Mouse (Mus musculus): ENCODE results near the gene Aagab. TPM values are rescaled to one million over a fixed set of nuclear protein-coding genes. Genes with fewer than 3 reads are reported as not detected.

Gene Aagab
- 9.5 and 10.9 TPM in 2 replicates for polyA plus RNA-seq (2012; rRNA removed)

DNA sequence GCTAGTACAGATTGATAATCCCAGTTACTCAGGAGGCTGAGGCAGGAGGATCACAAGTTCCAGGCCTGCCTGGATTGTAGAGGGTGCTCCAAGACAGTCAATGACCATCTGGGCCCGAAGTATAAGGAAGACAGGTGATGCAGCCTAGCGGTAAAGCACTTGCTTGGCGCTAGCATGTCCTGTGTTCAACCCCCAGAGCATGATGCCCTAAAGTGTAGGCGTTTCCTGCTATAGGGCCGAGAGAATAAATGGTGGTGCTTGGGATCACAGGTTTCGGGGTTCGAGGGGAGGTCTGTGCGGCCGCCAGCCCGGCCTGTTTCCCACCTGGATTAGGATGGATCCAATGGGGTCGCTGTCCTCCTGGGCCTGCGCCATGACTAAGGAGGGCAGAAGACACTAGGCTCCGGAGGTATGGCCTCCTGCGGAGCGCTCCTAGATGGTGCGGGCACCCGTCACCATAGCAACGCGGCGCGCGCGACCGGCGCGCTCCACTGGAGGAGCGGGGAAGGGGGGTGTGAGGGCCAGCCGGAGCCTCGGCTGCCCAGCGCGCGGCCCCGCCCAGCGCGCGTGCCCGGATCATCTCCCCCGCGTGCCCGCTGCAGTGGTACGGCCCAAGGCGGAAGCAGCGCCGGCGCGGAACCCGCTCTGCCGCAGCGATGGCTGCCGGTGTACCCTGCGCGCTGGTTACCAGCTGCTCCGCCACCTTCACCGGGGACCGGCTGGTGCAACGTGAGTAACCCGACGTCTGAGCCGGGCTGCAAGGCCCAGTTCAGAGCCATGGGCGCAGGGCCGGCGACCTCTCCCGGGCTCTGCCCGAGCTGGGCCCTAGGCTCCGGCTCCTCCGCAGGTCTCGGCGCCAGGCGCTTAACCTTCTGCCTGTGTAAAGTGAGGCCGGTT, at the start of gene Aagab, which contains the start of gene Iqch:
Gene Aagab (plus strand): TSS at position 618 of the 897 bp plus-strand sequence.
Gene Iqch (minus strand): TSS at position 451 of the 897 bp plus-strand sequence.
- peak; percentile 93 for DNase-seq

GRCm38 (mm10) chr9:63553628-63554027, 48.8 kb upstream of the Aagab start:
- WGBS: 75% methylated on average over 3 of the region's 3 CpGs
- no peak for TF ChIP-seq POLR2A (IDR thresholded peaks at IDR 0.05; ENCODE audit: borderline replicate concordance, extremely low read depth, low read depth, low read length)
- TF ChIP-seq CTCF (IDR thresholded peaks at IDR 0.05; ENCODE audit: insufficient read depth, low read length): no peak
- H3K4me1 ChIP-seq (ENCODE audit: control insufficient read depth, insufficient read depth, low read length): peaks cover 3% of the 10 kb centered on the region; the same call in 1 of the 2 replicates
- DNase-seq: no peak
- no peak overlapping the region for H3K4me3 ChIP-seq (replicated peaks; ENCODE audit: extremely low read depth, low read depth, low read length)

More for the DNA sequence above, at the start of gene Aagab, which contains the start of gene Iqch:
- peak within 1 kb of the TSS; percentile 90 for H3K4me3 ChIP-seq (replicated peaks; ENCODE audit: extremely low read depth, low read depth, low read length)
- TF ChIP-seq CTCF (IDR thresholded peaks at IDR 0.05; ENCODE audit: insufficient read depth, low read length) (no peak), POLR2A (IDR thresholded peaks at IDR 0.05; ENCODE audit: borderline replicate concordance, extremely low read depth, low read depth, low read length) (peak; percentile 82; the same call in 1 of the 2 replicates)
- WGBS: 1% methylated on average over 70 of the region's 70 CpGs
- H3K4me1 ChIP-seq (ENCODE audit: control insufficient read depth, insufficient read depth, low read length): peaks cover 3% of the 10 kb centered on the region

DNA sequence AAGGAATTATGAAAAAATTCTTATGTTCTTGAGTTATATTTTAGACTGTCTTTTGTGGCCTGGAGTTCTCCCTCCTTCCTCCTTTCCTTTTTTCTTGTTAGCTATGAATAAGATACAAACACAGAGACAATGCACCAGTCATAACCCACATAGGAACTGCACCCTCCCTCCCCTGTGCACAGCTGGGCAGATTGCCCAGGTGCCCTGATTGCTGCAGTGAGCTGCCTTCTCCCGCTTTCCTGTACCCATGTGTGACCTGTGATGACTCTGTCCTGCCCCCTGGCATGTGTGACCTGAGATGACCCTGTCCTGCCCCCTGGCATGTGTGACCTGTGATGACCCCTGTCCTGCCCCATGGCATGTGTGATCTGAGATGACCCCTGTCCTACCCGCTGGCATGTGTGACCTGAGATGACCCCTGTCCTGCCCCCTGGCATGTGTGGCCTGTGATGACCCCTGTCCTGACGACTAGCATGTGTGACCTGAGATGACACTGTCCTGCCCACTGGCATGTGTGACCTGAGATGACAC, 46.9 kb upstream of the Aagab start:
- no peak for TF ChIP-seq POLR2A (IDR thresholded peaks at IDR 0.05; ENCODE audit: borderline replicate concordance, extremely low read depth, low read depth, low read length)
- no peak for TF ChIP-seq CTCF (IDR thresholded peaks at IDR 0.05; ENCODE audit: insufficient read depth, low read length)
- WGBS: 40% methylated on average over 3 of the region's 3 CpGs
- no peak for DNase-seq
- Histone ChIP-seq H3K4me1 (ENCODE audit: control insufficient read depth, insufficient read depth, low read length) (peaks cover 3% of the 10 kb centered on the region; the same call in 1 of the 2 replicates), H3K4me3 (replicated peaks; ENCODE audit: extremely low read depth, low read depth, low read length) (no peak overlapping the region)

DNA sequence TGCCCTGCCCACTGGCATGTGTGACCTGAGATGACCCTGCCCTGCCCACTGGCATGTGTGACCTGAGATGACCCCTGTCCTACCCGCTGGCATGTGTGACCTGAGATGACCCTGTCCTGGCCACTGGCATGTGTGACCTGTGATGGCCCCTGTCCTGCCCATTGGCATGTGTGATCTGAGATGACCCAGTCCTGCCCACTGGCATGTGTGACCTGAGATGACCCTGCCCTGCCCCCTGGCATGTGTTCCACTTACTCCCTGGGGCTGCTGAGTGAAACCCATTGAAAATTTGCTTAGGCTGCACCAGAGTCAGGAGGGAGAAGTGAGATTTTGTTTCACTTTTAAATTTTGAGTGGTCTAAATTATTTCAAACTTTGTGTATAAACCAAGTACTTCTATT, 46.1 kb upstream of the Aagab start:
- no peak for TF ChIP-seq CTCF (IDR thresholded peaks at IDR 0.05; ENCODE audit: insufficient read depth, low read length)
- TF ChIP-seq POLR2A (IDR thresholded peaks at IDR 0.05; ENCODE audit: borderline replicate concordance, extremely low read depth, low read depth, low read length): no peak
- no peak overlapping the region for H3K4me3 ChIP-seq (replicated peaks; ENCODE audit: extremely low read depth, low read depth, low read length)
- DNase-seq: no peak
- peaks cover 3% of the 10 kb centered on the region; the same call in 1 of the 2 replicates for H3K4me1 ChIP-seq (ENCODE audit: control insufficient read depth, insufficient read depth, low read length)
- 74% methylated on average over 1 of the region's 1 CpGs for WGBS

- TF ChIP-seq POLR2A (IDR thresholded peaks at IDR 0.05; ENCODE audit: borderline replicate concordance, extremely low read depth, low read depth, low read length) (no peak), CTCF (IDR thresholded peaks at IDR 0.05; ENCODE audit: insufficient read depth, low read length) (no peak)
- WGBS: 55% methylated on average over 8 of the region's 8 CpGs
Measured at GRCm38 (mm10) chr9:63556933-63557332, 45.5 kb upstream of the Aagab start.

DNA sequence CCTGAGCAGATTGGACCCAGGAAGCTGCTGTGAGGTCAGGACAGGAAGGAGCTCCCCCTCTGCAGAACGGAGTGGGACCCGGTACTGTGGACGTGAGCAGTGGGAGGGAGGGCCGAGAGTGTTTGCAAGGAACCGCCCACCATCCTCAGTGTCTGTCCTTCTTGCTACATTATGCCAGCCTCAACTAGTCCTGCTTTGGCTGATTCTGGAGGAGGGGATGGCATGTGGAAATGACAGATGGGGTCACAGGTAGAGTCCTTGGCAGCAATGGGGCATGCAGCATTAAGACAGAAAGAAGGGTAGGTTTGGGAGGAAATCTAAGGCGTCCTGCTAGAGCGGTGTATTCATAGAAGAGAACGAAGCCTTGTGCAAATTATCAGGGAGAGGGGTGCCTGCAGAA, 40.5 kb upstream of the Aagab start:
- H3K4me3 ChIP-seq (replicated peaks; ENCODE audit: extremely low read depth, low read depth, low read length): no peak overlapping the region
- TF ChIP-seq POLR2A (IDR thresholded peaks at IDR 0.05; ENCODE audit: borderline replicate concordance, extremely low read depth, low read depth, low read length): no peak
- TF ChIP-seq CTCF (IDR thresholded peaks at IDR 0.05; ENCODE audit: insufficient read depth, low read length): no peak
- WGBS: 72% methylated on average over 8 of the region's 8 CpGs
- no peak for DNase-seq
- no peaks in the 10 kb centered on the region for H3K4me1 ChIP-seq (ENCODE audit: control insufficient read depth, insufficient read depth, low read length)

More at GRCm38 (mm10) chr9:63556933-63557332, 45.5 kb upstream of the Aagab start:
- Histone ChIP-seq H3K4me1 (ENCODE audit: control insufficient read depth, insufficient read depth, low read length) (peaks cover 3% of the 10 kb centered on the region; the same call in 1 of the 2 replicates), H3K4me3 (replicated peaks; ENCODE audit: extremely low read depth, low read depth, low read length) (no peak overlapping the region)
- DNase-seq: no peak

DNA sequence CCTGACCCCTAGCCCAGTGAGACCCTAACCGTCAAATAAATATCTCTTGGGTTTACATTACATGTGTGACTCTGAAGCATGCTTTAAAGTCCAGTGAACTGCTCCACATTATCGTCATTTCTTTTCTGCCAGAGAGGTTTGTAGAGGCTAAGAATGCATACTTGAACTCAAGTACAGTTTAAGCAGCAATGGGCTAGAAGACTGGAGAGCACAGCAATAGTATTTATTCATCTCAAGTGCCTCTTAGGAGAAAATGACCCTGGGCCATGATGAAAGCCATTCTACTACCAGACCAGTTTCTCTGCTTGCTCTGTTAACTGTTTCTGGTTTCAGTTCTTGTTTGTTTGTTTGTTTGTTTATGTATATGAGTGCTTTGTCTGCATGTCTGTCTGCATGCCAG, 39.0 kb upstream of the Aagab start:
- no peak for DNase-seq
- Histone ChIP-seq H3K4me3 (replicated peaks; ENCODE audit: extremely low read depth, low read depth, low read length) (no peak overlapping the region), H3K4me1 (ENCODE audit: control insufficient read depth, insufficient read depth, low read length) (no peaks in the 10 kb centered on the region)
- TF ChIP-seq CTCF (IDR thresholded peaks at IDR 0.05; ENCODE audit: insufficient read depth, low read length): no peak
- no peak for TF ChIP-seq POLR2A (IDR thresholded peaks at IDR 0.05; ENCODE audit: borderline replicate concordance, extremely low read depth, low read depth, low read length)
- 46% methylated on average over 2 of the region's 2 CpGs for WGBS

DNA sequence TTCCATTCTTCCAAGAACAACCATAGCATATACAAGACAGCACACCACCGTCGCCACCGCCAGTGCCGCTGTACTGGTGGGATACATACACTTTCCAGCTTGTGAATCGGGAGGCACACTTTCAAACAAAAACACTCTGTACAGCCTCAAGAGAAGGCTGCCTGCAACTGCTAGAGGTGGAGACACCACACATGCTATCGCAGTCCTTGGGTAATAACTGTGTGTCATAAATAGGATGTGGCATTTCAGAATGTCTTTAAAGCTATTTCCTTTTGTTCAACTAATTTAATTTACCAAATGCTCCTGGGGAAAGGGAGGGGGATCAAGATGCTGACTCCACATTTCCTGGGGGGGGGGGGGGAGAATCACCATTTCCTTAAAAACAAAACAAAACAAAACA, 34.1 kb upstream of the Aagab start:
- H3K4me1 ChIP-seq (ENCODE audit: control insufficient read depth, insufficient read depth, low read length): no peaks in the 10 kb centered on the region
- WGBS: 72% methylated on average over 6 of the region's 6 CpGs
- H3K4me3 ChIP-seq (replicated peaks; ENCODE audit: extremely low read depth, low read depth, low read length): no peak overlapping the region
- DNase-seq: no peak
- TF ChIP-seq POLR2A (IDR thresholded peaks at IDR 0.05; ENCODE audit: borderline replicate concordance, extremely low read depth, low read depth, low read length) (no peak), CTCF (IDR thresholded peaks at IDR 0.05; ENCODE audit: insufficient read depth, low read length) (no peak)

- no peak for DNase-seq
- TF ChIP-seq CTCF (IDR thresholded peaks at IDR 0.05; ENCODE audit: insufficient read depth, low read length) (no peak), POLR2A (IDR thresholded peaks at IDR 0.05; ENCODE audit: borderline replicate concordance, extremely low read depth, low read depth, low read length) (no peak)
- H3K4me3 ChIP-seq (replicated peaks; ENCODE audit: extremely low read depth, low read depth, low read length): no peak overlapping the region
- 22% methylated on average over 8 of the region's 8 CpGs for WGBS
- no peaks in the 10 kb centered on the region for H3K4me1 ChIP-seq (ENCODE audit: control insufficient read depth, insufficient read depth, low read length)
Measured at GRCm38 (mm10) chr9:63568808-63569207, 33.7 kb upstream of the Aagab start.
